Mouse (Mus musculus): ENCODE measurements at regions not wholly inside any gene's neighbourhood (a gene's known extent, or its start where the extent isn't known, plus 50 kb on each side); places are given as distances from the start of the nearest gene placed in this dataset.

GRCm38 (mm10) chr11:113091901-113092568 lies 310.0 kb downstream of the Sox9 start:
- no peak for TF ChIP-seq EP300 (IDR thresholded peaks at IDR 0.05; ENCODE audit: insufficient read depth, low read depth, low read length)
- no peak for TF ChIP-seq CTCF (IDR thresholded peaks at IDR 0.05)
